Mouse (Mus musculus) large intestine, adult 2 months (tissue): Measurements from ENCODE around the gene Zfp276. TPM values are rescaled to one million over a fixed set of nuclear protein-coding genes. Genes with fewer than 3 reads are reported as not detected.
"Not testable (repeated sequence)": the region's sequence is repeated elsewhere in the genome, so short reads cannot be mapped to it uniquely, and the experiment has no call there.

Experiments
- DNase-seq: peaks from one replicate; pipeline ENCODE4 v3.0.0-alpha.2; 2012; ENCODE audit warnings: low read depth, low spot score
- WGBS: fragments of 180-500 bp; shearing (Covaris S2); methylation state at CpG from one replicate; pipeline ENCODE4 v1.1.7; 2018; 5-methylcytosine and 5-hydroxymethylcytosine counted together
- polyA plus RNA-seq: library from polyadenylated mRNA; depleted of rRNA; stranded (reverse); fragments of >200 nt; gene quantifications from 2 replicates; pipeline ENCODE4 v1.2.3, GENCODE M21; 2012

Zfp276 gene
- polyA plus RNA-seq, 1 experiment = 22.3 TPM

- WGBS = 66% methylated on average over 7 of the region's 7 CpGs
- no peak for DNase-seq
Observed at GRCm38 (mm10) chr8:123242107-123242923, 11.7 kb upstream of the Zfp276 start.

DNA sequence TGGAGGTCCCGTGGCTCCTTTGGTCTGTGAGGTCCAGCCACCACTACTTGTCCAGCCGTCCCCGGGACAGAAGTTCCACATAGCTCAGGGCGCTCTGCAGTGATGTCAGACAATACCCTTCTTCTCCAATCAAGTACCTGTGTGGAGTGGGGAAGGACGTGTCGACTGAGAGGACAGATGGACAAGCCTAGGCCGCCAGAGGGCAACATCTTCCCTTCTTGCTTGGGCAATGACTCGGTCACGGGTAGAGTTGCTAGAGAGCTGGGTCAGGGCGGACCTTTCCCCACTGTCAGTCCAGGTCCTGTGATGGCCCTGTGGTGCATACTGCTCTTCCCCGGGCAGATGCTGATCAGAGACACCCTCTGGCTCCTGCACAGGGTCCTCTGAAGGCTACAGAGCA lies 10.9 kb upstream of the Zfp276 start:
- WGBS = 76% methylated on average over 11 of the region's 11 CpGs

GRCm38 (mm10) chr8:123244382-123244781 lies 9.6 kb upstream of the Zfp276 start:
- 92% methylated on average over 4 of the region's 4 CpGs for WGBS
- no peak for DNase-seq

More for the DNA sequence above, 10.9 kb upstream of the Zfp276 start:
- no peak for DNase-seq

DNA sequence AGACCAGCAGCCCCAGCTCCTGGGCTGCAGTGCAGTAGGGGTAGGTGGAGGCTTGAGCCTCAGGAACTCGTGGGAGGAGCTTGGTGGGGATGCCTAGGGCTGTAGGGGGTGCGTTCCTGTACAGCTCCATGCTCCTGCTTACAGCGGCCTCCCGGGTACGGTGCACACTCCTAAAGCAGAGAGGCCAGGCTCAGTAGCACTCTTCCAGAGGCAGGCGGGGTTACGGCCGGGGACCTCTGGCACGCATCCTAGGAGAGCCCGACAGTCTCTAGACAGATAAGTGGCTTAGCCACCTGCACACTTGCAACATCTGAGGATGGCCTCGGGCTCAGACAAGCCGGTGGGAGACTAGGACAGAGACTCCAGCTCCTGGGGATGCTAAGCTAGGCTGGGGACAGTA lies 8.5 kb upstream of the Zfp276 start:
- 93% methylated on average over 12 of the region's 12 CpGs for WGBS
- no peak for DNase-seq

- 96% methylated on average over 6 of the region's 6 CpGs for WGBS
- no peak for DNase-seq
Observed at GRCm38 (mm10) chr8:123247748-123248147, 6.2 kb upstream of the Zfp276 start.

DNA sequence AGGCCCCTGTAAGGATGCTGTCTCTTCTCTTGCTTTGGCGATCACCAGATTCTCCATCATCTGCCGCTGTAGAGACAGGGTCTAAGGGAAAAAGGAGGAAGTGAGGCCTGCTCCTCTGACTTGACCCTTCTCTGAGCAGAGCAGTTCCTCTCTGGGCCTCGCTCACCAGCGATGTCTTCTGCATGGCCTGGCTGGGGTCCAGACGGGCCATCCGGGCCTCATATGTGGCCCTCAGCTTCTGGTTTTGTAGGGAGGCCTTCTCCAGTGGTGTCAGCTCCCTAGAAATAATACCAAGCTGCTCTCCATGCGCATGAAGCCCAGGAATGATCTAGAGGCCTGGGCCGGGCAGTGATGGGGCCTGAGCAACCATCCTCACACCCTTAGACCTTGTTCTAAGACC lies 5.4 kb upstream of the Zfp276 start:
- WGBS = 91% methylated on average over 8 of the region's 8 CpGs
- no peak for DNase-seq

DNA sequence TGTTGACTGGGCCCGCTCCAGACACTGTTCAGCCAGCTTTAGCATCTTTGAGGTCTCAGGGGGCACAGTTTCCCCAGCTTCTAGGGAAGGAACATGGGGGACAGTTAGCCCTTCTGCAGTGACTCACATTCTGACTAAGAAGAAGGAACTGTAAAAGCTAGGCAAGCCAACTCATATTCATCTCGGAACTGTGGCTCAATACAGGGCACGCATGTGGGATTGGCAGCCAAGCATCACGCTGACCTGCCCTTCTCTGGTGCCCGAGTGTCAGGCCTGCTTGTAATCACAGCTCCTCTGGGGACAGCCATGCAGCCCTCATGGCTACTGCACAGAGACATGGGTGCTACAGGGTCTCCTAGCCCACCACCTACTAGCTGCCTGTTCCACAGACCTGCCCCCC lies 3.1 kb upstream of the Zfp276 start:
- 92% methylated on average over 5 of the region's 5 CpGs for WGBS
- DNase-seq = no peak

- 26% methylated on average over 4 of the region's 4 CpGs for WGBS
Observed at GRCm38 (mm10) chr8:123252925-123253324, 1.1 kb upstream of the Zfp276 start.

GRCm38 (mm10) chr8:123253451-123254098 lies 420 bp upstream of the Zfp276 start:
- DNase-seq = no peak
- WGBS = under 1% methylated on average over 40 of the region's 40 CpGs

More at GRCm38 (mm10) chr8:123252925-123253324, 1.1 kb upstream of the Zfp276 start:
- DNase-seq = no peak

- no peak for DNase-seq
- 55% methylated on average over 6 of the region's 6 CpGs for WGBS
Observed at GRCm38 (mm10) chr8:123255170-123255569, 1.2 kb downstream of the Zfp276 start.

DNA sequence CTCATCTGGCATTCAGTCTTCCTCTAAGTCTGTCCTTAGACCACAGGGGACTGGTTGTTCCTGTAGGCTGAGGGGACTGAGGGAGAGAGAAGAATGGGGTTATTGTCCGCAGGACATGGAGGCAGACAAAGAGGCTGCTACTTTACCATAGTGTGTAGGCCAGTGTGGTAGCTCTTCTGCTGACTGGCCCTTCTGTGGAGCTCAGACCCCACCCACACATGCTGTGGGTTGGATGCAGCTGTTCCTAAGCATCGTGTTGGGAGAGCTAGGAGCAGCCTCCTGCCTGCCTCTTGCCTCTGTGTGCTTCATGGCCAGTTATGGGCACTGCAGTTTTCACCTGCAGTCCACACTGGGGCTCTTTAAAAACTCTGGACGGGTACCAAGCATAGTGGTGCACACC lies 3.1 kb downstream of the Zfp276 start:
- 91% methylated on average over 3 of the region's 3 CpGs for WGBS
- no peak for DNase-seq

DNA sequence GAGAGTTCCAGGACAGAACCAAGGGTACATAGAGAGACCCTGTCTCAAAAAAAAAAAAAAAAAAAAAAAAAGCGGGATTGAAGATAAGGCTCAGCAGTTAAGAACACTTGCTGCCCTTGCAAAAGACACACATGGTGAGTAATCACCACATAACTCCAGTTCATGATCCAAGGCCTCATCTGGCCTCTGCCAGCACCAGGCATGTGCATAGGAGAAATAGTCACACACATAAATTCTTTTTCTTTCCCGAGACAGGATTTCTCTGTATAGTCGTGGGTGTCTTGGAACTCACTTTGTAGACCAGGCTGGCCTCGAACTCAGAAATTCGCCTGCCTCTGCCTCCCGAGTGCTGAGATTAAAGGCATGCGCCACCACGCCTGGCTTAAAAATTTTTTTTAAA lies 3.6 kb downstream of the Zfp276 start:
- not testable (repeated sequence) for DNase-seq
- WGBS = 92% methylated on average over 8 of the region's 8 CpGs

GRCm38 (mm10) chr8:123267926-123268656 lies 14.1 kb downstream of the Zfp276 start:
- no peak for DNase-seq
- whole genome bisulfite sequencing = 79% methylated on average over 14 of the region's 14 CpGs

- 79% methylated on average over 10 of the region's 10 CpGs for WGBS
- no peak for DNase-seq
Observed at GRCm38 (mm10) chr8:123271147-123271546, 17.2 kb downstream of the Zfp276 start.

DNA sequence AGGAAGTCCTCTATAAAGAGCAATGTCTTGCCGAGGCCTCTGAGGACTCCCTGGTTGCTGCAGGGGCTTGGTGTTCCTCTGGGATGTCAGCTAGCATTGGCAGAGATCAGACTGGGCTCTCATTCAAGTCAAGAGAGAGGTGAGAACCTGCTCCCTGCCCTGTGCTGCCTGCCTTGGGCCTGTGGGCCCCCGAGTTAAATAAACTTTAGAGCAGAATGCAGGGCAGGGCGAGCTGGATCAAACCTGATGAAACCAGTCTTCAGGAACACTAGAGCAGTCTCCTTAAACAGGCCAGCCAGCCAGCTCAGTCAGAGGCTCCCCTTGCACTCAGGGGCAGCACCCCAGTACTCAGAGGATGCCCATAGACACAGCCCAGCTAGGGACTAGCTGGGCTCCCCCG lies 17.9 kb downstream of the Zfp276 start:
- no peak for DNase-seq
- 50% methylated on average over 4 of the region's 4 CpGs for WGBS

DNA sequence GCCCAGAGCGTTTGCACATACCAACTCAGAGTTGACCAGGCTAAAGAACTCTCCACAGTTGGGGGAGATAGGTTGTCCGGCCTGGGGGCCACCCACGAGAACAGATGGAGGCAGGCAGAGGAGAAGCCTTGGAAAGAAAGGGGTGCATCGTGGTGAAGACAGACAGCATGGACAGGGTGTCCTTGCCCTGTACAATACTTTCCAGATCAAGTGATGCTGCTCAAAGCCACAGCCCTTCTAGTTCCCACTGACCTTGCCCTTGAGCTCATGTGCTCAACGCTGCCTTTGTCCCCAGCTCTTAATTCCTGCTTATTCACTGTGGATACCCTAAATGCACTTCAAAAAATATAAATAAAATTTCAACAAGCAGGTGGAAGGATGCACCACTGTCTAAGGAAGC lies 20.5 kb downstream of the Zfp276 start:
- no peak for DNase-seq
- WGBS = 87% methylated on average over 5 of the region's 5 CpGs

GRCm38 (mm10) chr8:123275096-123275495 lies 21.1 kb downstream of the Zfp276 start:
- 94% methylated on average over 12 of the region's 12 CpGs for WGBS
- DNase-seq = no peak

GRCm38 (mm10) chr8:123278445-123278844 lies 24.4 kb downstream of the Zfp276 start:
- WGBS = 50% methylated on average over 7 of the region's 7 CpGs

GRCm38 (mm10) chr8:123279828-123280227 lies 25.8 kb downstream of the Zfp276 start:
- DNase-seq = no peak
- WGBS = 85% methylated on average over 4 of the region's 4 CpGs

More at GRCm38 (mm10) chr8:123278445-123278844, 24.4 kb downstream of the Zfp276 start:
- no peak for DNase-seq

GRCm38 (mm10) chr8:123280302-123281094 lies 26.5 kb downstream of the Zfp276 start:
- DNase-seq = no peak
- WGBS = 89% methylated on average over 13 of the region's 13 CpGs
